Mouse (Mus musculus): ENCODE measurements at regions not wholly inside any gene's neighbourhood (a gene's known extent, or its start where the extent isn't known, plus 50 kb on each side); places are given as distances from the start of the nearest gene placed in this dataset.

GRCm38 (mm10) chr15:97458139-97458747, 211.2 kb upstream of the Amigo2 start:
- DNase-seq, result no peak

DNA sequence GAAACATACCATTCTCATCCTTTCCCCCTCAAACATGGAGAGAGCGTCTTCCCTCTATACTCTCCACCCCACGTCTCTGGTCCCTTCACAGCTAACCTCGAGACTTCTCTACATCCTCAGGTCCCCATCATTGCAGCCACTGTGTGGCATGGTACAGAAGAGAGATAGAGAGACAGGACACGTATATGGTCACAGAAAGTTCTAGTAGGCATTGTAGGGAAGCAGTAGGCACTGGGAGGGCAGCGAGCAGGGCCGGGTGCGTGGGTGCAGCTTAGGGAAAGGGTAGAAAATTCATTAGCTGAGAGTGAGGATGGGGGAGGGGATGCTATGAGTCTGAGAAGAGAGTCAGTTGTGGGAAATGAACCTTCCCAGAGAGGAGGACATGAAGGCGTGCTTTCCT, 210.4 kb upstream of the Amigo2 start:
- no peak for DNase-seq

DNA sequence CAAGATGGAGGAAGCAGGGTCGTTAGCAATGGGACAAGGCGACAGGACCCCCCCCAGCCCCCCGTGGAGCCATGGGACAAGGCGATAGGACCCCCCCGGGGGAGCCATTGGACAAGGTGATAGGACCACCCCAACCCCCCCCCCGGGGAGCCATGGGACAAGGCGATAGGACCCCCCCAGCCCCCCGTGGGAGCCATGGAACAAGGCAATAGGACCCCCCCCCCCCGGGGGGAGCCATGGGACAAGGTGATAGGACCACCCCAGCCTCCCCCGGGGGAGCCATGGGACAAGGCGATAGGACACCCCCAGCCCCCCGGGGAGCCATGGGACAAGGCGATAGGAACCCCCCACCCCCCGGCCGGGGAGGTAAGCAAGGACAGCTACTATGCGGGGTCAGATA, 209.9 kb upstream of the Amigo2 start:
- no peak for DNase-seq

DNA sequence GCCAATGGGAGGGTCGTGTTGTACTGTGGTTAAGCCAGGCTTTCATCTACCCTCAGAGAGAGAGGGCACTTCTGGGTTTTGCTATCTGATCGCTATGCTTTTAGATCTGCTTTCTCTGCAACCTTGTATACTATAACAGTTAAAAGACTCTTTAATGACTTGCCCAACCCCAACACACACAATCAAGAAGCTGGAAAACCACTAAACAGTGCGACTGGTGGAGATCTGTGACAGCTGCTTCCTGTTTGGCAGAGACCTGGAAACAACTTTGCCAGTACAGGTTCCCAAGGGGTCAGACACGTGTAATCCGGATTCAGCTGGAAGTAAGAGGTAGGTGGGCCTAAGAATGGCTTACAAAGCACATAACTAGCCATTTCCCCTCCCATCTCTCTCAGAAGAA, 208.6 kb upstream of the Amigo2 start:
- DNase-seq, result no peak

GRCm38 (mm10) chr15:97449724-97450123, 202.6 kb upstream of the Amigo2 start:
- no peak for DNase-seq

- DNase-seq, result no peak
These were observed 201.9 kb upstream of the Amigo2 start for GRCm38 (mm10) chr15:97449001-97449400.

DNA sequence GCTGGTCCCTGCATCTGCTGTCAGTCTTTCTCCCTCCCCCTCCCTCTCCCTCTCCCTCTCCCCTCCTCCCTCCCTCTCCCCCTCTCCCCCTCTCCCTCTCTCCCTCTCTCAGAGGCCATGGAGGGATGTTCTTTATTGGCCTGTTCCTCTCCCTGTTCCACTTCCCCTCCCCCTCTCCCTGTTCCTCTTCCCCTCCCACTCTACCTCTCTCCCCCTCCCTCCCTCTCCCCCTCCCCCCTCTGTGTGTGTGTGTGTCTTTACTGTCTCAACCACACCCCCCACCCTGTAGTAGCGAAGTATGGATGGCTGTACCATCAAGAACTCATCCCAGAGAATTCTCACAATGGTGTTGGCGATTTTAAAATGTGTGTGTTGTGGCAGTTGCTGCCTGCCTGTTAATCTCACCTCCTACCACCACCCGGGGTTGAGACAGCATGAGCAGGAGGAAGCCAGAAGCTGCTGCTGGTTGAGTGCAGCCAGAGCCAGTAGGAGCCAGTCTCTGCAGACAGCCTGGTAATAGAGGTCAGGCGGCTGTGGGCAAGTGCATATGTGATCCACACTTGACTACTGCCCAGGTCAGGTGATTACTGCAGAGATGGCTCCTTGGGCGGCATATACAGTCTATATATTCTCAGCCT, 201.3 kb upstream of the Amigo2 start:
- DNase-seq, result no peak

DNA sequence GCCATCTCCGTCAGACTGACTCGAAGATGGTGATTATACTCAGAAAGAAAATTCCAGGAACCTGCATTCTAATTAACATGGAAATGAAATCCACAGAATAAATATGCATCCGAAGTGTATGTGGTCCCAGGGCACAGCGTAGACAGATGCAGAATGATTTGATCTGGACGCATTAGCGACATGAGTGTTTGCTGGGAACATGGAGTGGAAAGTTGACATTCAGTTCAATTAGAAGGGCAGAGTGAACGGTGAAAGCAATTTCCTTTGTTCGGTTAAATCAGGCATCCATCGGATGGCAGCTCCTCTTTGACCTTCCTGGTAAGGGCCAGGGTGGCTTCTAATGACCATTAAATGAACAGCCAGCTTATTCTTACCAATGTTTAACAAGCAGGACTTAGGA, 199.1 kb upstream of the Amigo2 start:
- DNase-seq, result no peak

- DNase-seq, result no peak
These were observed 191.2 kb upstream of the Amigo2 start for GRCm38 (mm10) chr15:97438235-97438760.
